Mouse (Mus musculus) mesoderm, embryonic 11.5 days (tissue): ENCODE results near the gene Gba.

ENCODE experiments used
- DNase-seq: peaks from one replicate; pipeline ENCODE4 v3.0.0-alpha.2; 2012; ENCODE audit warnings: low read depth, low spot score

Gene Gba

DNA sequence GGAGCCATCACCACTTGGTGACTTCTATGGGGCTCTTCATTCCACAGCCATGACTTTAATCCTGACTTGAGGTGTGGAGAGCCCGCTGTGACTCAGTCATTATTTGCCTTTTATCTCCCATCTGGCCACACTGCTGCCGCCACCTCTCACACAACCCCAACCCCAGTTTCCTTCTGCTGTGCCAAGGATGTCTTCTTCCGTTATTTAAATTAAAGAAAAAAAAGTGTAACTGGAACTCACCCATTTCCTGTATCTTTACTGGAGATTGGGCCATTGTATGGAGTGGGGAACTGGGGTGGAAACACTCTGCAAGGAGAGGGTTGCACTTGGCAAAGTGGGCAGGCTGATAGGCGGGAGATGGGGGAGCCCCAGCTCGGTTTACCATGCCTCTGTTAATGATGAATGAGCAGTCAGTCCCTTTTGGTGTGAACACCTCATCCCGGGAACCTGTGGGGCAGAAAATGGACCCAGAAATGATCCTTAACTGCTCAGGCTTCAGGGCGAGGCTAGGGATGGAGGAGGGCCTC is 20.1 kb upstream of the Gba start:
- DNase-seq, result no peak

DNA sequence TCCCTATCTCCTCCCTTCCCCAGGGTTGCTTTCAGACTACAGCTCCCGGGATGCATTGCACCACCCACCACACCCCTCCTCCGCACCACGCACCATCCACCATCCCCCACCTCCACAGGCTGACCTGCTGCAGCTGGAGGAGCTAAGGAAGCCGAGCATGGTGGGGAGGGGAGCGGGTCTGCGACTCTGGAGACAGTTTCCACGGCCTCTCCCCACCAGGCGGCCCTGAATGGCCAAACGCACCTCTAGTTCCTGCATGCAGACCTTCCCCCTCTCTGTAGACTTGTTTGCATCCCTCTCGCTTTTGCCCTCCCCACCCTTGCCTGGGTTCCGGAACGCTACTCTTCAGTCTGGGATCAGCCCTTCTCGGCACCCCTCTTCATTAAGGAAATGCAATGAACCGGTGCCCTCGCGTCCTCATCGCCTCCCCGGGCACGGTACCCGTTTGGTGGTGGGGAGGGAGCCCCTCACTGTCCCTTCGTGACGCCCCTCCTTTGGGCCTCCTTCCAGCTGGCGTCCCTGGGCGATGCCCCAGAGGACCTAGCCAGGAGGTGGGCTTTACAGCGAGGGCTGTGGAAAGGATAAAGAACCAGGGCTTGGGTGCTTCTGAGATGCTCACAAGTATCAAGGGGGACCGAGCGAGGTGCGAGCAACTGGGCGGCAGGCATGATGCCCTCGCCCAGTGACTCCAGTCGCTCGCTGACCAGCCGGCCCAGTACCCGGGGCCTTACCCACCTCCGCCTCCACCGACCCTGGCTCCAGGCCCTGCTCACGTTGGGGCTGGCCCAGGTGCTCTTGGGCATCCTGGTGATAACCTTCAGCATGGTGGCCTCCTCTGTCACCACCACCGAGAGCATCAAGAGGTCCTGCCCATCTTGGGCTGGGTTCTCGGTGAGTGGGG is 19.4 kb upstream of the Gba start, which contains the start of gene Fam189b:
Gene Fam189b, plus strand, starts transcription at position 86 of the 901 bp plus-strand sequence.
- DNase-seq, result peak; percentile 90

GRCm38 (mm10) chr3:89183959-89184315 is 18.8 kb upstream of the Gba start:
- no peak for DNase-seq

- no peak for DNase-seq
Observed at GRCm38 (mm10) chr3:89187197-89187596, 15.5 kb upstream of the Gba start.

- DNase-seq, result no peak
Observed at GRCm38 (mm10) chr3:89187690-89188477, 14.8 kb upstream of the Gba start.

GRCm38 (mm10) chr3:89188478-89188875 is 14.3 kb upstream of the Gba start:
- no peak for DNase-seq

GRCm38 (mm10) chr3:89190436-89190835 is 12.3 kb upstream of the Gba start:
- DNase-seq, result no peak

DNA sequence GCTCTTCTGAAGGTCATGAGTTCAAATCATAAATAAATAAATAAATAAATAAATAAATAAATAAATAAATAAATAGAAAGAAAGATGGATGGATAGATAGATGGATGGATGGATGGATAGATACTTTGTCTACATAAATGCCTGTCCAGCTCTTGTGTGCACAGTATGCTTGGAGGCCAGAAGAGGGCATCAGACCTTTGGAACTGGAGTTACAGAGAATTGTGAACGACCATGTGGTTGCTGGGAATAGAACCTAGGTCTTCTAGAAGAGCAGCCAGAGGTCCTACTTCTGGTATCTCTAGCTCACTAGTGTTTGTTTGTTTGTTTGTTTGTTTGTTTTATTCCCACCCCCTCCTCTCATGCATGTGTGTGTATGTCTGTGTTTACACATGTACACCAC is 9.4 kb upstream of the Gba start:
- DNase-seq, result no peak

GRCm38 (mm10) chr3:89193853-89194252 is 8.9 kb upstream of the Gba start:
- DNase-seq, result no peak

DNA sequence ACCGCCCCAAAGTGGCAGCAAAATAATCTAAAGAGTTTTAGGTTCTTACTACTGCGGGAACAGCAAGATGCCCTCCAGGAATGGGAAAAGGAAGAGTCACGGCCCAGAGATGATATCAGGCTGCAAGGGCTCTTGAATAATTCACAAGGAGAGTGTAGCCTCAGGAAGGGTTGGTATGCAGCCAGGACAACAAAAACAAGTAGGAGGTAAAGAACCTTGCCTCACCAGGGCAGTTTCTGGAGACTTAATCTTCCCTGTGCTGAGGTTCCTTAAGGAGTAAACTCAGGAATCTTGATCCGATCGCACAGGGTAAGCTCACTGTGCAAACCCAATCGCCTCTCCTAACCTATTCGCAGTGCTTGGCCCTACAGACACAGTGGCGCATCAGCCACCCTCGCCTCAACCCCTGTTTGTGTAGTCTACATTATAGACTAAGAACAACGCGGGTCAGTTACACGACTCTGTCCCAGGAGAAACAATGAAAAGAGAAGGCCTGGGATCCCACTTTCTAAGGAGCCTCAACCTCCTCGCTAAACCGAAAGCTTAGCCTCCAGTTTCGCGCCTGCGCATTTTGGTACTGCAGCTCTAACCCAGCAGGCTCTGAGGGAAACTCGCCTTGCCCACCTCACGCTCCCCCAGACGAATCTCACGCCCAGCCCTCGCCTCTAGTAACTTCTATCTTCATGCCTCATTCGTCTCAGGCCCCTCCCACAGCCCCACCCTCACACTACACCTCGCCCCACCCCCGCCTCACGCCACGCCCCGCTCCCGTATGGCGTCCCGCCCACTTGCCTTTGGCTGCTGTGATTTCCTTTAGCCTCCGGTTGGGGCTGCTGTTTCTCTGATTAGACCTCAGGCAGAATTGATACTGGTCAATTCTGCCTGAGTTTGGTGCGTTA is 6.5 kb upstream of the Gba start:
- peak; percentile 95 for DNase-seq

- DNase-seq, result no peak
Observed at GRCm38 (mm10) chr3:89199839-89200238, 2.9 kb upstream of the Gba start.

DNA sequence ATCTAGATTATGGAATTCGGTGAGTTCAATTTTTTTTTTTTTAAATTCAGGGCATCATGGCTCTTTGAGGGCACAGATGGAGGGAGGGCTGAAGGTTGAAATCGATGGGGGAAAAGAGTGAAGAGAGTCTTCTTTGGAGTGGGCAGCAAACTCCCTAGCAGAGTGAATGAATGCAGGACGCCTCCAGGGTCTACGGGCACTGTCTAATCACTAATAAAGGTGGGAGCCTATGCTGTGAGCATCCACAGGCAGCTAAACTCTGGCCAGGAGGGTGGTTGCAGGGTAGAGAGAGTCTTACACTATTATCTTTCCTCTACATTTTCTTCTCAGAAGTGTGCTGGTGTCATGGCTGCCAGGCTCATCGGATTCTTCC is 400 bp downstream of the Gba start:
- DNase-seq, result no peak

- DNase-seq, result no peak
Observed at GRCm38 (mm10) chr3:89206079-89206478, 3.4 kb downstream of the Gba start.

DNA sequence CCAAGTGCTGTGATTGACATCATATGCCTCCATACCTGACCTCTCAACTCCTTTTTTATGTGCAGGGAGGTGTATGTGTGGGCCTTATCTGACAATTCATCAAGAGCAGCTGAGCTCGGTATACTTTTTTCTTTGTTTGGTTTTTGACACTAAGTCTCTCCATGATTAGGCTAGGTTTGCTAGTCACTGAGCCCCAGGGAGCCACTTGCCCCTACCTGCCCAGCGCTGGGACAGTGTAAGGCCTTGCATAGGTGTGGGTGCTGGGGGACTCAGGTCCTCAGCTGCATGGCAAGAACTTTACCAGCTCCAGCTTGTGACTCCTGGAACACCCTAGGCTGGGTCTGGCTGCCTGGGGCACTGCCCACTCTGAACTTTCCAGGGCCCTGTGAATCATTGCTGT is 4.0 kb downstream of the Gba start:
- DNase-seq, result no peak

GRCm38 (mm10) chr3:89208075-89208657 is 5.4 kb downstream of the Gba start:
- no peak for DNase-seq

GRCm38 (mm10) chr3:89208736-89209135 is 6.0 kb downstream of the Gba start:
- DNase-seq, result no peak

GRCm38 (mm10) chr3:89209731-89210130 is 7.0 kb downstream of the Gba start:
- DNase-seq, result no peak

GRCm38 (mm10) chr3:89210162-89210561 is 7.4 kb downstream of the Gba start:
- DNase-seq, result no peak

DNA sequence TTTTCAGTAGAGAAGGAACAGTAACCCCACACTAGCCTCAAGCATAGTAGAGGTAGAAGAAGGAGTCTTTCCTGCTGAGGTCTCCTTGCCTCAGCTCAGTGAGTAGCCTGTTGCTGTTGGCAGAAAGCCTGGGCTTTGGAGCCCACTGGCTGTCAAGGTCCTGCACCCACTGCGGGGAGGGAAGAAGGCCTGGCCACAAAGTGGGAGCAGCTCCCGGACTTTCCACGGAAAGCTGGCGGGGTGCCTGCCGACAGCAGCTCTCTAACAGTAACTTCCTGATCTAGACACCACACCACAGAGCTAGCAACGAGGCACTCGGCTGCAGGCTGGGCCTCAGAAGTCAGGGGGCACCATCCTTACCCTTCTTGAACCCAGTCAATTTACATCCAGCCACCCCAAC is 8.0 kb downstream of the Gba start:
- no peak for DNase-seq

DNA sequence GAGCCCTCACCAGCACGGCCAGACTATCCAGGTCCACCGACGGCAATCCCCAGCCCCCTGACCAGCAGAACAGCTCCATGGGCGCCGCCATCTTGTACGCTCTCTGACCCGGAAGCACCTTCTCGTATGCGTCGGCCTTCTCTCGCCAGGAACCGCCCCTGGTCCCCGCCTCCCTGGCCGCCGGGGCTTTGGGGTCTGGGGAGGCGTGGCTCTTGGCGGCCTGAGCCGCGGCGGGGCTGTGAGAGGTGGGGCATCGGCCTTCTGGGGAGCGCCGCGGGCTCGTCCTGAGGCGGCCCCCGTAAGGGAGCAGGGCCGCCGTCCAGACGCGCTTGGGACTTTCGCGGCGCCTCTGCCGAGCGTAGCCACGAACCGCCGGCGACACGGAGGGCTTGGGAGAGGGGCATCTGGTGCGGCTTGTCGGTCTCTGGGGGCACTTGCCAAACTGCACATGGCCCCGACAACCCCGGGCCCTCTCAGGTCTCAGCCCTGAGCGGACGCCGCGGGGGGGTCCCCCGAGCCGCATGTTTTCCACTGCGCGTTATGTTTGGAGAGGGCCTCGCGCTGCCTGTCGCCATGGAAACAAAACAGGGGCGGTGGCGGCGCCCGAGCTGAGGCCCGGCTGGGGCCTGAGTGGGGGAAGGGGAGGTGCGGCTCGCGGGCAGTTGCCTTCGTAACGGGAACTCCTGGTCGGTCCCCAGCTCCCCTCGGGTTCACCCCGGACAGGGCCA is 11.2 kb downstream of the Gba start:
- DNase-seq, result peak; percentile 95
